14 mouse cellular contexts compared by ENCODE assay signal in the genomic region with DNA sequence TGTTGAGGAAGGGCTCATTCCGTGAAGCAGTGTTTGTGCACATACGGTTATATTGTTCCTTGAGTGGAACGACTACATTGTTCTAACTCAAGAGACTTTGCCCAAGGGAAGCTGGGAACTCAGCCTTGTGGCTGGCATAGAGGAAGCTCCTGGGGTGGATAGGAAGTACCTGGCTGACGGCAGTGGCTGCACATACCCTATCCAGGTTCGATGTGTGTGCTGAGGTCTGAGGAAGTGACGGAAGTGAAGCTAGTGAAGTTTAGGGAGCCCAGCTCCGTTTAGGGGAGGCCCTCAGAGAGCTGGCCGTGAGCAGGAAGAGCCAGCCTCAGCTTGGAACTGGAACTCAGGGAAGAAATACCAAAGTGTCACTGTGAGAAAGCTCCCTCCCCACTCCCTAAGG. TPM values are rescaled to one million over a fixed set of nuclear protein-coding genes. Genes with fewer than 3 reads are reported as not detected.
"Had no signal": no experiment of that assay in that cellular context is flagged by ENCODE, and none has a peak within 500 bp of the region (broad histone marks: within the 10 kb centered on the region; RNA-seq: fewer than 3 reads in every experiment).

No protein-coding gene starts in this region.

- ATAC-seq: liver, postnatal 0 days; lung, postnatal 0 days; midbrain, embryonic 13.5 days; midbrain, embryonic 15.5 days had no signal

- DNase-seq: liver, postnatal 0 days; lung, adult 2 months; lung, postnatal 14 days; lung, postnatal 36 days; thymus, adult 2 months; thymus, postnatal 25 days; thymus, postnatal 4 days had no signal

RNA-seq across cellular contexts. Expression of a gene that starts 43.0 kb away (rescaled TPM):
- total RNA-seq: megakaryocyte progenitor cell, adult 5-6 weeks; midbrain, postnatal 0 days; monocyte, adult 5-6 weeks; neutrophil, adult 5-6 weeks had no signal

RNA-seq across cellular contexts. Expression of a gene that starts 53.2 kb away (rescaled TPM):
- total RNA-seq: megakaryocyte progenitor cell, adult 5-6 weeks; midbrain, postnatal 0 days; monocyte, adult 5-6 weeks; neutrophil, adult 5-6 weeks had no signal
